Mouse (Mus musculus): ENCODE measurements around the gene Agpat2.

- no peak for TF ChIP-seq CTCF (IDR thresholded peaks at IDR 0.05; ENCODE audit: insufficient read depth, low read length)
- no peak for TF ChIP-seq POLR2A (IDR thresholded peaks at IDR 0.05; ENCODE audit: borderline replicate concordance, extremely low read depth, low read depth, low read length)
Measured at GRCm38 (mm10) chr2:26636325-26636635, 32.1 kb upstream of the Agpat2 start.

Data from lung, adult 2 months (tissue).